Mouse (Mus musculus): ENCODE measurements around the gene Fam53a. TPM values are rescaled to one million over a fixed set of nuclear protein-coding genes. Genes with fewer than 3 reads are reported as not detected.

The Fam53a gene
- polyA plus RNA-seq, 1 experiment from 2014 or later = 53.9 TPM

GRCm38 (mm10) chr5:33589221-33589888 lies 40.1 kb downstream of the Fam53a start:
- H3K4me2 ChIP-seq = no peak overlapping the region
- no peak overlapping the region for H3K4me3 ChIP-seq (replicated peaks)
- WGBS = 69% methylated on average over 5 of the region's 5 CpGs
- H3K27ac ChIP-seq = no peak overlapping the region
- H3K36me3 ChIP-seq = no peaks in the 10 kb centered on the region
- H3K9ac ChIP-seq = no peak overlapping the region
- H3K27me3 ChIP-seq (replicated peaks) = no peaks in the 10 kb centered on the region
- H3K4me1 ChIP-seq = no peaks in the 10 kb centered on the region
- ATAC-seq (ENCODE audit: insufficient read depth, low FRiP score, low read depth) = no peak
- H3K9me3 ChIP-seq = no peaks in the 10 kb centered on the region

GRCm38 (mm10) chr5:33588066-33588465 lies 41.4 kb downstream of the Fam53a start:
- Histone ChIP-seq H3K4me1 (no peaks in the 10 kb centered on the region), H3K9me3 (no peaks in the 10 kb centered on the region), H3K27ac (no peak overlapping the region), H3K4me2 (no peak overlapping the region), H3K4me3 (replicated peaks) (no peak overlapping the region), H3K9ac (no peak overlapping the region), H3K27me3 (replicated peaks) (no peaks in the 10 kb centered on the region), H3K36me3 (no peaks in the 10 kb centered on the region)
- ATAC-seq (ENCODE audit: insufficient read depth, low FRiP score, low read depth) = no peak
- WGBS = 68% methylated on average over 3 of the region's 3 CpGs

GRCm38 (mm10) chr5:33587498-33588058 lies 41.9 kb downstream of the Fam53a start:
- no peaks in the 10 kb centered on the region for H3K27me3 ChIP-seq (replicated peaks)
- no peak overlapping the region for H3K9ac ChIP-seq
- H3K4me3 ChIP-seq (replicated peaks) = no peak overlapping the region
- no peaks in the 10 kb centered on the region for H3K4me1 ChIP-seq
- no peaks in the 10 kb centered on the region for H3K9me3 ChIP-seq
- H3K27ac ChIP-seq = no peak overlapping the region
- WGBS = 67% methylated on average over 18 of the region's 18 CpGs
- H3K36me3 ChIP-seq = no peaks in the 10 kb centered on the region
- no peak overlapping the region for H3K4me2 ChIP-seq
- ATAC-seq (ENCODE audit: insufficient read depth, low FRiP score, low read depth) = no peak

- 52% methylated on average over 1 of the region's 1 CpGs for WGBS
- no peaks in the 10 kb centered on the region for H3K36me3 ChIP-seq
- no peak overlapping the region for H3K4me2 ChIP-seq
- H3K27me3 ChIP-seq (replicated peaks) = no peaks in the 10 kb centered on the region
- ATAC-seq (ENCODE audit: insufficient read depth, low FRiP score, low read depth) = no peak
- H3K4me3 ChIP-seq (replicated peaks) = no peak overlapping the region
- no peak overlapping the region for H3K9ac ChIP-seq
- no peaks in the 10 kb centered on the region for H3K4me1 ChIP-seq
- H3K27ac ChIP-seq = no peak overlapping the region
- no peaks in the 10 kb centered on the region for H3K9me3 ChIP-seq
Measured at GRCm38 (mm10) chr5:33580336-33580735, 49.1 kb downstream of the Fam53a start.

- no peaks in the 10 kb centered on the region for H3K9me3 ChIP-seq
- H3K4me3 ChIP-seq (replicated peaks) = no peak overlapping the region
- no peak overlapping the region for H3K27ac ChIP-seq
- no peaks in the 10 kb centered on the region for H3K27me3 ChIP-seq (replicated peaks)
- no peak for ATAC-seq (ENCODE audit: insufficient read depth, low FRiP score, low read depth)
- no peaks in the 10 kb centered on the region for H3K4me1 ChIP-seq
- 65% methylated on average over 4 of the region's 4 CpGs for WGBS
- H3K9ac ChIP-seq = no peak overlapping the region
- H3K4me2 ChIP-seq = no peak overlapping the region
- H3K36me3 ChIP-seq = no peaks in the 10 kb centered on the region
Measured at GRCm38 (mm10) chr5:33574207-33574606, 55.2 kb downstream of the Fam53a start.

GRCm38 (mm10) chr5:33565886-33566285 lies 63.5 kb downstream of the Fam53a start:
- ATAC-seq (ENCODE audit: insufficient read depth, low FRiP score, low read depth) = no peak
- no peak overlapping the region for H3K4me2 ChIP-seq

GRCm38 (mm10) chr5:33556277-33556995 lies 73.0 kb downstream of the Fam53a start:
- H3K36me3 ChIP-seq = no peaks in the 10 kb centered on the region
- 40% methylated on average over 14 of the region's 14 CpGs for WGBS
- no peaks in the 10 kb centered on the region for H3K4me1 ChIP-seq
- H3K27me3 ChIP-seq (replicated peaks) = no peaks in the 10 kb centered on the region
- no peak overlapping the region for H3K4me3 ChIP-seq (replicated peaks)
- H3K9me3 ChIP-seq = no peaks in the 10 kb centered on the region
- H3K9ac ChIP-seq = no peak overlapping the region
- ATAC-seq (ENCODE audit: insufficient read depth, low FRiP score, low read depth) = no peak
- no peak overlapping the region for H3K4me2 ChIP-seq
- H3K27ac ChIP-seq = no peak overlapping the region

More at GRCm38 (mm10) chr5:33565886-33566285, 63.5 kb downstream of the Fam53a start:
- H3K4me3 ChIP-seq (replicated peaks) = no peak overlapping the region
- no peak overlapping the region for H3K27ac ChIP-seq
- no peak overlapping the region for H3K9ac ChIP-seq
- H3K9me3 ChIP-seq = no peaks in the 10 kb centered on the region
- H3K36me3 ChIP-seq = no peaks in the 10 kb centered on the region
- 81% methylated on average over 4 of the region's 4 CpGs for WGBS
- H3K4me1 ChIP-seq = no peaks in the 10 kb centered on the region
- no peaks in the 10 kb centered on the region for H3K27me3 ChIP-seq (replicated peaks)

Other genes starting within 250 kb of the Fam53a start
- gene Nkx1-1, start 195.7 kb downstream of the Fam53a start, polyA plus RNA-seq (2015; fragmentation: Nextera tagmentation; extraction: Ambion mirVana) = not detected in 2 replicates
- gene Gm9903, start 290 bp upstream of the Fam53a start, polyA plus RNA-seq (2015; fragmentation: Nextera tagmentation; extraction: Ambion mirVana) = 0.17 and 0.58 TPM in 2 replicates
- 208 and 215 TPM in 2 replicates for gene Slbp, start 22.9 kb upstream of the Fam53a start, polyA plus RNA-seq (2015; fragmentation: Nextera tagmentation; extraction: Ambion mirVana)
- gene Tacc3, start 28.5 kb upstream of the Fam53a start, polyA plus RNA-seq (2015; fragmentation: Nextera tagmentation; extraction: Ambion mirVana) = 155 and 165 TPM in 2 replicates
- gene Tmem129, start 28.8 kb upstream of the Fam53a start, polyA plus RNA-seq (2015; fragmentation: Nextera tagmentation; extraction: Ambion mirVana) = 33.7 and 35.6 TPM in 2 replicates
- 25.3 and 29.2 TPM in 2 replicates for gene Fgfr3, start 92.0 kb upstream of the Fam53a start, polyA plus RNA-seq (2015; fragmentation: Nextera tagmentation; extraction: Ambion mirVana)
- 44.3 and 44.7 TPM in 2 replicates for gene Letm1, start 153.2 kb upstream of the Fam53a start, polyA plus RNA-seq (2015; fragmentation: Nextera tagmentation; extraction: Ambion mirVana)
- gene Nsd2, start 191.1 kb upstream of the Fam53a start, polyA plus RNA-seq (2015; fragmentation: Nextera tagmentation; extraction: Ambion mirVana) = 37.3 and 37.9 TPM in 2 replicates

Measured in stomach, embryonic 15.5 days (tissue).